Mouse (Mus musculus) thymus, postnatal 14 days (tissue): ENCODE data around the gene Cd59a.
"Not testable (repeated sequence)": the region's sequence is repeated elsewhere in the genome, so short reads cannot be mapped to it uniquely, and the experiment has no call there.

Experiments used
- DNase-seq: peaks from one replicate; pipeline ENCODE4 v3.0.0; 2021

The Cd59a gene

GRCm38 (mm10) chr2:104109528-104109927, 13.9 kb downstream of the Cd59a start:
- DNase-seq, result no peak

- no peak for DNase-seq
These were observed 14.4 kb downstream of the Cd59a start for GRCm38 (mm10) chr2:104110031-104110430.

- DNase-seq, result not testable (repeated sequence)
These were observed 15.7 kb downstream of the Cd59a start for GRCm38 (mm10) chr2:104111170-104111797.

GRCm38 (mm10) chr2:104113563-104113962, 18.0 kb downstream of the Cd59a start:
- not testable (repeated sequence) for DNase-seq

- DNase-seq, result no peak
These were observed 19.3 kb downstream of the Cd59a start for GRCm38 (mm10) chr2:104114898-104115297.

GRCm38 (mm10) chr2:104117173-104117572, 21.6 kb downstream of the Cd59a start:
- not testable (repeated sequence) for DNase-seq

- no peak for DNase-seq
These were observed 23.5 kb downstream of the Cd59a start for GRCm38 (mm10) chr2:104119097-104119496.

GRCm38 (mm10) chr2:104120312-104120711, 24.7 kb downstream of the Cd59a start:
- DNase-seq, result no peak

GRCm38 (mm10) chr2:104121681-104122504, 26.3 kb downstream of the Cd59a start:
- DNase-seq, result no peak

GRCm38 (mm10) chr2:104122505-104123378, 27.1 kb downstream of the Cd59a start, which contains the start of gene A930018P22Rik:
A930018P22Rik (plus strand) TSS chr2:104122769.
- peak; percentile 87 for DNase-seq

- no peak for DNase-seq
These were observed 27.9 kb downstream of the Cd59a start for GRCm38 (mm10) chr2:104123540-104123939.

- DNase-seq, result no peak
These were observed 28.5 kb downstream of the Cd59a start for GRCm38 (mm10) chr2:104124071-104124470.

GRCm38 (mm10) chr2:104128803-104129531, 33.4 kb downstream of the Cd59a start:
- no peak for DNase-seq

GRCm38 (mm10) chr2:104130165-104130564, 34.6 kb downstream of the Cd59a start:
- DNase-seq, result no peak

- peak; percentile 67 for DNase-seq
These were observed 35.4 kb downstream of the Cd59a start for GRCm38 (mm10) chr2:104130969-104131368.

- DNase-seq, result no peak
These were observed 36.8 kb downstream of the Cd59a start for GRCm38 (mm10) chr2:104132266-104132859.

GRCm38 (mm10) chr2:104133042-104133810, 37.6 kb downstream of the Cd59a start:
- DNase-seq, result no peak

- DNase-seq, result peak; percentile 76
These were observed 38.8 kb downstream of the Cd59a start for GRCm38 (mm10) chr2:104134150-104135056.

- DNase-seq, result no peak
These were observed 40.3 kb downstream of the Cd59a start for GRCm38 (mm10) chr2:104135920-104136319.

- no peak for DNase-seq
These were observed 46.5 kb downstream of the Cd59a start for GRCm38 (mm10) chr2:104142140-104142539.
